Mouse (Mus musculus): ENCODE results near the gene Fam19a4.
"Not testable (repeated sequence)": the region's sequence is repeated elsewhere in the genome, so short reads cannot be mapped to it uniquely, and the experiment has no call there.

Gene Fam19a4

DNA sequence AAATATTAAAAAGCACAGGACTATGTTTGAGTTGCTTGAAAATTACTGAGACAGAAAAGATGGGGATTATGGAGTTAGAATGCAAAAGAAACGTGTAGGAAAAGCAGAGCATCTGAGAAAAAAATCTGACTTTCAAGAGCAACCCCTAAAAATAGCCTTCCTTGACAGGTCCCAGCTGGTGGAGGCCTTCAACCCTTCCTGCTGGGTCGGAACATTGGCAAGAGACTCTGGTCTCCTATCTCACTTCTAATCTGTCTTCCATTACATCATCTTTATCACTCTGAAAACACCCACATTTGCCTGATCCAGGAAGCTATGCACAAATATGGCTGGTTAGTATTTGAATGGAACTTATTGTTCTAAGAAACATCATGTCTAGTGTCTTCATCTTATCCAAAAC, 115.4 kb downstream of the Fam19a4 start:
- DNase-seq (ENCODE audit: low spot score in 2 of 2) = no peak

DNA sequence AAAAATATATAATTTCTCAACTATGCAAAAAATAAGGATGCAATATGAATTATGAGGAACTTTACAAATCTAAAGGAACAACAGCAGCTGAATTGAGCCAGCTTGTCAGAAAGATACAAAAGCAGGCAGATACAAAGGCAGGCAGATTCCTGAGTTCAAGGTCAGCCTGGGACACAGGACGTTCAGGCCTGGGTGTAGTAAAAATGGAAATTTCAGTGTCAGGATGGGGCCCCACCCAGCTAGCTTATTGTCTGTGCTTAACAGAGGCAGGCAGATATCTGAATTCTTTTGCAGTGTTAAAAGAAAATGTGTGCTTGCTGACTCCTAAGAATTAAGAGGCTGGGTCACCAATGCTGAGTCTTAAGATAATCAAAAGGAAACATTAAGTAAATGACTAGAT, 124.4 kb downstream of the Fam19a4 start:
- no peak for DNase-seq (ENCODE audit: low spot score in 2 of 2)

- no peak for DNase-seq (ENCODE audit: low spot score in 2 of 2)
These were observed 151.1 kb downstream of the Fam19a4 start for GRCm38 (mm10) chr6:96909061-96909480.

DNA sequence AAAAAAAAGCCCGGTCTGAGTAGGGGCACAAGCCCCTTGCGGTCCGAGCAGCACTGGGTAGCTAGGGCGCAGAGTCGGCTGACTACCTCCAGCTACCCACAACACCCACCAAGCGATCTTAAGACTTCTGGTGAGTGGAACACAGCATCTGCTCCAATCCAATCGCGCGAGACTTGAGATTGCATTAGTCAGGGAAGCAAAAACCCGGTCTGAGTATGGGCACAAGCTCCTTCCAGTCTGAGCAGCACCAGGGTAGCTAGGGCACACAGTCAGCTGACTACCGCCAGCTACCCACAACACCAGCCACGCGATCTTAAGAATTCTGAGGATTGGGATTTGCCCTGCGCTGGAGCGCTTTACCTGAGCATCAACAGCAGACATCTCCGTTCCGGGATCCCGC, 183.1 kb downstream of the Fam19a4 start:
- not testable (repeated sequence) for DNase-seq (ENCODE audit: low spot score in 2 of 2)

- not testable (repeated sequence) for DNase-seq (ENCODE audit: low spot score in 2 of 2)
These were observed 183.6 kb downstream of the Fam19a4 start for GRCm38 (mm10) chr6:96876651-96877050.

GRCm38 (mm10) chr6:96853065-96853464, 207.1 kb downstream of the Fam19a4 start:
- DNase-seq (ENCODE audit: low spot score in 2 of 2) = no peak

DNA sequence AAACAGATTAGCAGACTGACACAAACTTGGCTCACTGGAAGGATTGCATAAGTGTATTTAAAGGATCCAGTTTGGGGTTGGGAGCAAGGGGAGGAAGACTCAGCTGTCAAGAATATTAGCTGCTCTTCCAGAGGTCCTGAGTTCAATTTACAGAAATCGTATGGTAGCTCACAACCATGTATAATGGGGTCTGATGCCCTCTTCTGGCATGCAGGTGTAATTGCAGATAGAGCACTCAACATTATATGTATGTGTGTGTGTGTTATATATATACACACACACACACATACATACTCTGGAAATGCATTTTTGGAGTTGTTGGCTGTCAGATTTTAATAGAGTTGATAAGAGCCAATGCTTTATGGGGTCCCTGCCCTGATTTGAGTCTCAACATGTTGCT, 216.3 kb downstream of the Fam19a4 start:
- DNase-seq (ENCODE audit: low spot score in 2 of 2) = no peak

DNA sequence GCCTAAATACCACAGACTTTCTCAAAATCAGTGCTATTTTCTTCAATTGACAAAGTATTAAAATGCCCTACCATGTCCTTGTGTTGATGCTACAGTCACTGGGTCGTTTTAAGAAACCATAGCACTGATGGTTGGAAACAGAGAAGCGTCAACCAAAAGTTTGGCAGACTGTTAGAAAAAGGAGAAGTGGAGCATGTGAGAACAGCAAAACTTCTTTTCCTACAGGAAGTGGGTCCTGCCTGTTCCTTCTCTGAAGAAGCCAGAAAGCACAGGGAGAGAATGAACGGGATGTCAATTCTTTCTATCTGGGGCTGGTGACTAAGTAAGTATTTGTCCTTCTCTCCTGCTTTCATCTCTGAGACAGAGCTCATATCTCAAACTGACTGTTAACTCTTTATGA, 219.6 kb downstream of the Fam19a4 start:
- no peak for DNase-seq (ENCODE audit: low spot score in 2 of 2)

DNA sequence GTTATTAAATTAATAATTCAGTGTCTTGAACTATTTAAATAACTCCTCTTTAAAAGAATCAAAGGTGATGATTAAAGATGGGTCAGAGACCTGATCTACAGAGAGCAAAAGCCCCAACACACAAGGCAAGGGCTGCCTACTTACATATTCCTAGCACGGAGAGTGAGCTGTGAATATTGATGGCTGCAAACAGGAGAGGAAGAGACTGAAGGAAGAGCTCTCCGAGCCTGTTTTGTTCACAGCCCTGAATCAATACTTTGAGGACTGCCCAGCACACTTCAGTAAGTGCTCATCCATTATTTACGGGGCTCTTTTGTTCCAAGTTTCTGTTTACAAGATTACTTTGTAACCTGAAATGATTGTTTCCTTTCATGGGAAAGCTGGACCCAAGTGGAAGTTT, 233.6 kb downstream of the Fam19a4 start:
- no peak for DNase-seq (ENCODE audit: low spot score in 2 of 2)

- DNase-seq (ENCODE audit: low spot score in 2 of 2) = no peak
These were observed 257.2 kb downstream of the Fam19a4 start for GRCm38 (mm10) chr6:96802981-96803380.

DNA sequence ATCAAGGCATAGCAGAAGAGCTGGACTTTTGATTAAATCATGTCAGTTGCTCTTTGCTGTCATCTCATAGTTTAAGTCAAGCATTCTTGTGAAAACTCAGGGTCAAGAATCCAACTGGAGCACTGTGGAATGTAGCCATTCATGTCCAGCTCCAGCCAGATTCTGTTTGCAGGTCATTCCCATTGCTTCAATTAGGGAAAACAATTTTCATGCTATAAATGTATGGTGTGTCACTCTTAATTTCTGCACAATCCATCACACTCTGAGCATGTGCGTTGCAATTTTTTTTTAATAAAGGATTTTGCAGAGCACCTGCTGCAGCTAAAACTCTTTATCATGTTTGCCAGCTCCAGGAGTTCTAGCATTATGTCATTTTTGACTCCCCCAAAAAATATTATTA, 261.5 kb downstream of the Fam19a4 start:
- no peak for DNase-seq (ENCODE audit: low spot score in 2 of 2)

DNA sequence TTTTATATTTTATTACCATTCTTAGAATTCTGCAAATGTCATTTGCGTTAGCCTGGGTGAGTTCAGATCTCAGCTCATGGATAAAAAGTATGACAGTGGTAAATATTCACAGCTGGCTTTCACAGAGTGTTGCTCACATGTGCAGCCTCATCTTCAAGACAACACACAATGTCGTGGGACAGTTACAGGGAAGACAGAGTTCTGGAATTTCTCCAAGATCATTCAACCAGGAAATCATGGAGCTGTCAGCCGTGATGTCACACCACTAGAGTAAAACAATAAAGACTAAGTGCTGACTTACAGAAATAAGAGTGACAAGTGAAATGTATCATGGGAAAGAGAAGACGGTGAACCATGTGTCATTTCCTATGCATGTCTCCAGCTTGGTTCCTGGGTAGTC, 262.8 kb downstream of the Fam19a4 start:
- DNase-seq (ENCODE audit: low spot score in 2 of 2) = no peak

Measured in frontal cortex, postnatal 25 days (tissue).